In the genomic region with DNA sequence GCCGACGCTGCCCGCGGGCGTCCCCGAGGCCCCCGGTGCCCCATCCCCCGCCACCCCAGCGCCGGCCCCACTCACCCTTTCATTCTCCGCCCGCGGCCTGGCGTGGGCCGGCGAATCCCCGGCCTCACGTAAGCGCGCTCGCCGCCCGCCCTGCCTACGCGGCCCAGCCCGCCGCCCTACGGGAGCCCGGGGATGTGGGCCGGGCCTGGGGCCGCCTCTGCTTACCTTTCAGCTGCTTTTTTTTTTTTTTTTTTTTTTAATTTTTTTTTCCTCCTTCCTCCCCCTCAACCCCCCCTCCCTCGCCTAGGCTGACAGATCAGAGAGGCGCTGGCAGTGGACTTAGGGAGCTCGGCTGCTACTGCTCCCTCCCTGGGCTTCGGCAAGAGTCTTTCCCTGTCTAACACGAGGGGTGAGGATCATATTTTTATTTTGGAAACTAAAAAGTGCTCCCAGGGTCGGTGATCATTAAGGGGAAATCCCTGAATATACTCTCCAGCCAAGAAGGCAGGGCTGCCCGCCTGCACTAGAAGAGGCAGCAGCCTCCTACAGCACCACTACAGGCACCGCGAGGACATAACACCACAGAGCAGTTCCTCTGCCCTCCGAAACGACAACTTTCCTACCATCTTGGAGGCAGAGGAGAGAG, we compare ENCODE assay signal across 8 mouse cellular contexts. TPM values are rescaled to one million over a fixed set of nuclear protein-coding genes. Genes with fewer than 3 reads are reported as not detected.
A peak's percentile ranks its signal among the peaks of the same experiment; 100 is the strongest.
DNase-seq lines count a peak whose midpoint lies in the region; ATAC-seq and TF ChIP-seq lines count a peak whose summit lies in the region.

A gene (minus strand): TSS at position 532 of the 646 bp plus-strand sequence.

- no peaks in the 10 kb centered on the region for H3K27me3 ChIP-seq in hindbrain, embryonic 16.5 days (replicated peaks; ENCODE audit: control insufficient read depth, insufficient read depth, low read length)

- H3K4me3 ChIP-seq in hindbrain, embryonic 16.5 days (ENCODE audit: low read length): peak within 1 kb of the TSS; percentile 91
- peak within 1 kb of the TSS; percentile 93 for H3K4me3 ChIP-seq in left cerebral cortex, adult 2 months

- H3K27ac ChIP-seq in hindbrain, embryonic 16.5 days (ENCODE audit: low read depth, low read length): peak within 1 kb of the TSS; percentile 97
- peak within 1 kb of the TSS; percentile 98 for H3K27ac ChIP-seq in left cerebral cortex, adult 2 months

- under 1% methylated on average over 34 of the region's 42 CpGs for WGBS in hindbrain, embryonic 16.5 days

- H3K4me2 ChIP-seq in hindbrain, embryonic 16.5 days (ENCODE audit: low read length): peak within 1 kb of the TSS; percentile 94

- peaks cover 36% of the 10 kb centered on the region for H3K4me1 ChIP-seq in hindbrain, embryonic 16.5 days (ENCODE audit: control insufficient read depth, insufficient read depth, low read depth, low read length)

- TF ChIP-seq CTCF in left cerebral cortex, adult 2 months (IDR thresholded peaks at IDR 0.05): peak; percentile 60

- 0 out of 2 replicates have a peak, but pooled peaks cover 2% of the 10 kb centered on the region for H3K36me3 ChIP-seq in hindbrain, embryonic 16.5 days (ENCODE audit: control insufficient read depth, insufficient read depth, low read length)

- intact Hi-C loops in left cerebral cortex, adult 2 months (cut with DNase I): loop anchor here (2.0 kb wide), 1 partner anchor 61 kb away; no protein-coding TSS in a partner anchor

- H3K9me3 ChIP-seq in hindbrain, embryonic 16.5 days (ENCODE audit: control insufficient read depth, low read length): no peaks in the 10 kb centered on the region

- DNase-seq in ZHBTc4 (ENCODE audit: low read depth, low spot score): peak; percentile 92
- peak; percentile 49 to 72 for DNase-seq in cerebellum, postnatal 4 days (ENCODE audit: low spot score in 2 of 2)
- peak; percentile 81 for DNase-seq in gastrocnemius, adult 18-20 months (ENCODE audit: low spot score)
- peak; percentile 71 to 74 for DNase-seq in left cerebral cortex, adult 2 months (ENCODE audit: extremely low spot score in 1 of 2, low spot score in 2 of 2)
- peak; percentile 74 to 80 for DNase-seq in right cerebral cortex, adult 2 months (ENCODE audit: low spot score in 2 of 2)
- DNase-seq in urinary bladder, postnatal 36 days (ENCODE audit: low spot score in 2 of 2): peak; percentile 68 to 78

- ATAC-seq in hindbrain, embryonic 16.5 days: peak; percentile 93
- ATAC-seq in megakaryocyte, adult 5-6 weeks (ENCODE audit: poor library complexity, severe bottlenecking): peak; percentile 86

- H3K9ac ChIP-seq in hindbrain, embryonic 16.5 days (ENCODE audit: low read depth, low read length): peak within 1 kb of the TSS; percentile 100

RNA-seq across cellular contexts. Expression of the gene that starts here (rescaled TPM):
- total RNA-seq in gastrocnemius, adult 18-20 months (2021): 10 to 100 TPM; 13.0 to 13.2 TPM
- polyA plus RNA-seq in hindbrain, embryonic 16.5 days (2015; fragmentation: Nextera tagmentation; extraction: Ambion mirVana): 7.5 and 9.1 TPM in 2 replicates
- total RNA-seq in left cerebral cortex, adult 2 months (2021): 10 to 100 TPM; 32.9 to 34.8 TPM
- total RNA-seq in megakaryocyte, adult 5-6 weeks (2015): 35.5 and 36.0 TPM in 2 replicates
- 13.8 and 19.9 TPM in 2 replicates for total RNA-seq in megakaryocyte, adult 5-6 weeks (2017)

Comparison
In these comparisons a context has a peak if more than half of its experiments do, and no peak if none do; other contexts are left out.
1. Peak in every context shown above with its lines: DNase-seq, ATAC-seq, H3K4me3 ChIP-seq and H3K27ac ChIP-seq.